Mouse (Mus musculus) embryonic facial prominence, embryonic 12.5 days (tissue): ENCODE data around the gene Pdzrn3. TPM values are rescaled to one million over a fixed set of nuclear protein-coding genes. Genes with fewer than 3 reads are reported as not detected.
A peak's percentile ranks its signal among the peaks of the same experiment; 100 is the strongest.

ENCODE experiments used
- ATAC-seq: fragments of 200-750 bp; cut with Nextera tagmentation; 2 replicates; pipeline ENCODE4 v1.8.0; 2017; ENCODE audit not compliant: insufficient number of reproducible peaks, insufficient read depth, low FRiP score, low TSS enrichment
- H3K27ac ChIP-seq: fragments of 300-500 bp; sonication (generic); 2 replicates; pipeline ENCODE4 v1.5.1; 2016; ENCODE audit warnings: mild to moderate bottlenecking
- H3K27me3 ChIP-seq: fragments of 300-500 bp; sonication (generic); 2 replicates; pipeline ENCODE4 v1.6.1; 2016; ENCODE audit warnings: mild to moderate bottlenecking, moderate library complexity
- H3K36me3 ChIP-seq: fragments of 300-500 bp; sonication (generic); 2 replicates; pipeline ENCODE4 v1.6.1; 2016; ENCODE audit warnings: mild to moderate bottlenecking
- H3K4me1 ChIP-seq: fragments of 300-500 bp; sonication (generic); 2 replicates; pipeline ENCODE4 v1.6.1; 2016
- H3K4me2 ChIP-seq: fragments of 300-500 bp; sonication (generic); replicated peaks from 2 replicates; pipeline ENCODE4 v1.6.1; 2016; ENCODE audit warnings: mild to moderate bottlenecking, moderate library complexity
- H3K4me3 ChIP-seq: fragments of 300-500 bp; sonication (generic); 2 replicates; pipeline ENCODE4 v1.5.1; 2016; ENCODE audit warnings: mild to moderate bottlenecking
- H3K9ac ChIP-seq: fragments of 300-500 bp; sonication (generic); 2 replicates; pipeline ENCODE4 v1.6.1; 2016; ENCODE audit warnings: mild to moderate bottlenecking, moderate library complexity
- H3K9me3 ChIP-seq: fragments of 300-500 bp; sonication (generic); 2 replicates; pipeline ENCODE4 v1.6.1; 2016; ENCODE audit warnings: mild to moderate bottlenecking, moderate library complexity
- WGBS: fragments of 180-500 bp; shearing (Covaris S2); methylation state at CpG from one replicate; pipeline ENCODE4 v1.1.7; 2016; 5-methylcytosine and 5-hydroxymethylcytosine counted together
- polyA plus RNA-seq: library from polyadenylated mRNA; unstranded; fragments of >200 nt; fragmentation: Nextera tagmentation; extraction: Ambion mirVana; gene quantifications from 2 replicates; pipeline ENCODE4 v1.2.1, GENCODE M21; 2016

Pdzrn3 gene
- polyA plus RNA-seq, 1 experiment from 2014 or later = 17.3 TPM

DNA sequence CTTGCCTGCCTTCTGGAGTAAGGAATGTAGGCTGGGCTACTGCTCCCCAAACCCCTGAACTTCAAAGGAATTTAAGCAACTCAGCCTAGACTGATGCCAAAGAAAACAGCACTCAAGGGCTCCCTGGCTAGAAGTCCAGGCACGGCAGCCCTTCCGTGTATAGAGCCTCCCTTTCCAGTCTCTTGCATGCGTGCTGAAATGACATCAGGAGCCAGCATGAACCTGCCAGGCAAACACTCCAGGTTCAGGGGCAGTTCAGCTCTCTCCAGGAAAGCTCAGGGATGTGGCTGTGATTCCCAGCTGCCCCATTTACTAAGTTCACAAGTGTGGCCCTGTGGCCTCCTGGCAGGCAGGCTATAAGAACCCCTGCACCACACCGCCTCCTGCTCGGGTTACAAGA lies 126.5 kb downstream of the Pdzrn3 start:
- Histone ChIP-seq H3K27ac (peak overlapping the region; percentile 72), H3K9me3 (no peaks in the 10 kb centered on the region), H3K4me2 (no peak overlapping the region), H3K4me3 (no peak overlapping the region), H3K27me3 (no peaks in the 10 kb centered on the region), H3K9ac (no peak overlapping the region), H3K36me3 (no peaks in the 10 kb centered on the region), H3K4me1 (peaks cover 42% of the 10 kb centered on the region)
- ATAC-seq = peak; percentile 74
- 20% methylated on average over 5 of the region's 5 CpGs for WGBS

- ATAC-seq = no peak
- no peak overlapping the region for H3K4me2 ChIP-seq
- no peak overlapping the region for H3K9ac ChIP-seq
- no peaks in the 10 kb centered on the region for H3K9me3 ChIP-seq
- H3K27me3 ChIP-seq = no peaks in the 10 kb centered on the region
- no peak overlapping the region for H3K4me3 ChIP-seq
- no peak overlapping the region for H3K27ac ChIP-seq
- H3K36me3 ChIP-seq = no peaks in the 10 kb centered on the region
- H3K4me1 ChIP-seq = peaks cover 8% of the 10 kb centered on the region
- 66% methylated on average over 4 of the region's 4 CpGs for WGBS
Measured at GRCm38 (mm10) chr6:101246137-101246536, 131.6 kb downstream of the Pdzrn3 start.

DNA sequence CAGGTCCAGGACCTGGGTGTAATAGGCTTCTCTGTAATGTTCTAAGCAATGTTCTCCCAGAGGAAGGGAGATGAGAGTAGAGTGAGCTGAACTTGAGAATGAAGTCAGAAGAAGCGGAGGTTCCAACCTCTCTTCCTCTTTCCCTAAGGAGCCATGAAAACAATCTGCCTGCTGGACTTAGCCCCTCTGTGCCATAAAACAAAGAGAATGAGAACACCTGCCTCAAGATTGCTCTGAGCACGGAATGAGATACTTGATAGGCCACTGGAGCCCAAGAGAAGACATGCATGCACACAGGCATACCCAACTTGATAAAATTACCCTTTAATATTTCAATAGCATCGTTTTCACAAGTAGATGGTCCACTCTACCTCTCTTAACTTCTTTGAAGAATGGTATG lies 133.3 kb downstream of the Pdzrn3 start:
- Histone ChIP-seq H3K9me3 (no peaks in the 10 kb centered on the region), H3K27ac (no peak overlapping the region), H3K27me3 (no peaks in the 10 kb centered on the region), H3K36me3 (no peaks in the 10 kb centered on the region), H3K4me1 (no peaks in the 10 kb centered on the region; the same call in 1 of the 2 replicates), H3K4me3 (no peak overlapping the region), H3K4me2 (no peak overlapping the region), H3K9ac (no peak overlapping the region)
- 91% methylated on average over 3 of the region's 3 CpGs for WGBS
- no peak for ATAC-seq

- Histone ChIP-seq H3K27me3 (no peaks in the 10 kb centered on the region), H3K4me3 (no peak overlapping the region), H3K27ac (no peak overlapping the region), H3K4me1 (no peaks in the 10 kb centered on the region; the same call in 1 of the 2 replicates), H3K36me3 (no peaks in the 10 kb centered on the region), H3K4me2 (no peak overlapping the region), H3K9me3 (no peaks in the 10 kb centered on the region), H3K9ac (no peak overlapping the region)
- no peak for ATAC-seq
- WGBS = 86% methylated on average over 7 of the region's 7 CpGs
Measured at GRCm38 (mm10) chr6:101243189-101243815, 134.4 kb downstream of the Pdzrn3 start.

DNA sequence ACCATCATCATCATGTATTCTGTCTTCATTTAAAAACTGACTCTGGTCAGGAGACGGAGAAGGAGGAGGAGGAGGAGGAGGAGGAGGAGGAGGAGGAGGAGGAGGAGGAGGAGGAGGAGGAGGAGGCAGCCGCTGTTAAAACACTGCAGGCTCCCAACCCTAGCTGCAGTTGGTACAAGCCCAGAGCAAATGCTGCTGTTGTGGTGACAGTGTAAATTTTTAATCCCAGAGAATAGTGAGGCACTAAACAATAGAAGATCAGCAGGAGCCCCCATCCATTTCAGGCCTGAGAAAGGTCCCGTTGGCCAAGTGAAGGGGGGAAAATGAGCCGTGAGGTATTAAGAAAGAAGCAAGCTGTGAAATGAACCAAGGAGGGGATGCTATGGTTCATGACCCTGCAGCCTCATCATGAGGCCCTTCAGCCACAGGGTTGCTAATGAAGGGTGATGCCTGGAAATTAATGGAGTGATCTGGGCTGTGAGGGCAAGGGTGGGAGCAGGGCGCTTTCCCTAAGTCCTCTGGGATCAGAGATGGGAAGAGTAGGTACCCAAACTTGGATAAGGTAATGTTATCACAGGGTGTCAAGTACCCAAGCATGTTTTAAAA lies 141.0 kb downstream of the Pdzrn3 start:
- H3K4me1 ChIP-seq = peaks cover 19% of the 10 kb centered on the region
- H3K9ac ChIP-seq = no peak overlapping the region
- H3K9me3 ChIP-seq = no peaks in the 10 kb centered on the region
- H3K27me3 ChIP-seq = no peaks in the 10 kb centered on the region
- no peaks in the 10 kb centered on the region for H3K36me3 ChIP-seq
- no peak for ATAC-seq
- no peak overlapping the region for H3K27ac ChIP-seq
- 44% methylated on average over 5 of the region's 5 CpGs for WGBS
- H3K4me3 ChIP-seq = no peak overlapping the region
- no peak overlapping the region for H3K4me2 ChIP-seq

GRCm38 (mm10) chr6:101236230-101236629 lies 141.5 kb downstream of the Pdzrn3 start:
- WGBS = 68% methylated on average over 7 of the region's 7 CpGs
- Histone ChIP-seq H3K4me2 (no peak overlapping the region), H3K27me3 (no peaks in the 10 kb centered on the region), H3K4me1 (peaks cover 19% of the 10 kb centered on the region), H3K4me3 (no peak overlapping the region), H3K9ac (no peak overlapping the region), H3K36me3 (no peaks in the 10 kb centered on the region), H3K27ac (no peak overlapping the region), H3K9me3 (no peaks in the 10 kb centered on the region)
- ATAC-seq = no peak

GRCm38 (mm10) chr6:101234349-101234748 lies 143.3 kb downstream of the Pdzrn3 start:
- no peak overlapping the region for H3K9ac ChIP-seq
- WGBS = 33% methylated on average over 10 of the region's 10 CpGs
- no peaks in the 10 kb centered on the region for H3K27me3 ChIP-seq
- H3K4me1 ChIP-seq = peaks cover 19% of the 10 kb centered on the region
- H3K27ac ChIP-seq = no peak overlapping the region
- no peak overlapping the region for H3K4me2 ChIP-seq
- no peaks in the 10 kb centered on the region for H3K9me3 ChIP-seq
- H3K36me3 ChIP-seq = no peaks in the 10 kb centered on the region
- ATAC-seq = no peak
- no peak overlapping the region for H3K4me3 ChIP-seq

DNA sequence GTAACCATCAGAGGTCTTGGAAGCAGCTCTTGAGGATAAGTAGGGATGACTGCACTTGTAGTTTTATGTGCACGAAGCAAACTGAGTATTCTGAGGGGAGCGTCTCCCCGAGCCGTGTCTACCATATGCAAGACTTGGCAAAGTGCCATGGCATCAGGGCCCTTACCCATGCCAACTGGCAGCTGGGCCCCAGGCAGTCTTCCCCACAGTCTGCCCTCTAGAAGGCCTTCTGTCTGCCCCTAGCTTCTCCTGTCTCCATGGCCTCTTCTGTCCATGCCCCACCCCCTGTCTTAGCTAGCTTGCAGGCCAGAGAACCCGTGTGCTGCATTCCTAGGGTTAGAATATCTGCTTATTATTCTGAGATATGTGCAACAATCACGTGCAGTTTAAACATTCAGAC lies 144.0 kb downstream of the Pdzrn3 start:
- H3K4me1 ChIP-seq = peaks cover 24% of the 10 kb centered on the region
- no peak overlapping the region for H3K9ac ChIP-seq
- H3K27me3 ChIP-seq = no peaks in the 10 kb centered on the region
- no peaks in the 10 kb centered on the region for H3K36me3 ChIP-seq
- 52% methylated on average over 6 of the region's 6 CpGs for WGBS
- no peak overlapping the region for H3K27ac ChIP-seq
- H3K4me3 ChIP-seq = no peak overlapping the region
- H3K4me2 ChIP-seq = no peak overlapping the region
- peak; percentile 56 for ATAC-seq
- H3K9me3 ChIP-seq = no peaks in the 10 kb centered on the region

DNA sequence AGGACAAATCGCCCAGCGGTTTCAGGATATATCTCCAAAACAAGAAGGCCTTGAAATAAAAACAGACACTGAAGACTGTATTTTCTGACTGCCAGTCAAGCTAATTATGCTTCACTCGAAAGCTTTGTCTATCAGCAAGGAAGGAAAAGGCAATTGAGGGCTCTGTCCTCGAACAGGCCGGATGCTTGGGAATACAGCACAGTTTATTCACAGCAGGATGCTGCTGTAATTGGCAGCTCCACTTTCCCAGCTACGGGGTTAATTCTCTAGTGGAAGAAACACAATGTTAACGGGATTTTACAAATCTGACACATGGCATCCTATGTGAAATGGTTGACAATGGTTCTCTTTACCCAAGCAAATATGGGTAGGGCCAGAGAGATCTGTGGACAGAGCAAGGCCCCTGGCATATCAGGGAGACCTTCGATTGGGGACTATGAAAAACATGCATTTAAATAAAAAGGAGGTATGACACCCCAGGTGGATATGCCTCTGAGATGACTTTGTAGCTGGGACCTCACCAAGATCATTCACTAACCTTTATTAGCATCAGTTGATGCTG lies 150.3 kb downstream of the Pdzrn3 start:
- Histone ChIP-seq H3K9ac (no peak overlapping the region), H3K9me3 (no peaks in the 10 kb centered on the region), H3K4me3 (no peak overlapping the region), H3K4me1 (peaks cover 9% of the 10 kb centered on the region; the same call in 1 of the 2 replicates), H3K27me3 (no peaks in the 10 kb centered on the region), H3K27ac (no peak overlapping the region), H3K4me2 (no peak overlapping the region), H3K36me3 (no peaks in the 10 kb centered on the region)
- no peak for ATAC-seq
- 35% methylated on average over 8 of the region's 8 CpGs for WGBS

DNA sequence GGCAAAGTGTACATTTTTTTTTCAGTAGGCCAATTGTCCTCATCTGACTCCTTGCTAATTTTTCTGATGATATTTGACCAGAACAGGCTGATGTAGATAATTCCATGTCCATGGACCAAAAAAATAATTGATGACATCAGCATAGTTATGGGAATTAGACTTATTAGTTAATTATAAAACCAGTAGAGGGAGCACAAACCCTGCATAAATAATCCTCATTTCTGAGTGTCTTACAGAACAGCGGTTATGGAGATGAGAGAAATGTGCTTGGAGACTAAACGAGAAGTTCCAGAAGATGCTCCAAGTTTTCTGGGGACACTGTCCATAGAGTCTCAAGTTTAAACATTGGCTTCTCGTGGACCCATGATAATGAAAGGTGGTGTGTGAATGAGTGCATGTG lies 157.4 kb downstream of the Pdzrn3 start:
- no peak overlapping the region for H3K4me3 ChIP-seq
- no peaks in the 10 kb centered on the region for H3K27me3 ChIP-seq
- no peaks in the 10 kb centered on the region for H3K9me3 ChIP-seq
- peaks cover 3% of the 10 kb centered on the region; the same call in 1 of the 2 replicates for H3K4me1 ChIP-seq
- no peak for ATAC-seq
- H3K36me3 ChIP-seq = no peaks in the 10 kb centered on the region
- 79% methylated on average over 3 of the region's 3 CpGs for WGBS
- H3K9ac ChIP-seq = no peak overlapping the region
- H3K27ac ChIP-seq = no peak overlapping the region
- H3K4me2 ChIP-seq = no peak overlapping the region

- Histone ChIP-seq H3K9me3 (no peaks in the 10 kb centered on the region), H3K4me3 (no peak overlapping the region), H3K4me2 (no peak overlapping the region), H3K27me3 (no peaks in the 10 kb centered on the region), H3K27ac (no peak overlapping the region), H3K9ac (no peak overlapping the region), H3K36me3 (no peaks in the 10 kb centered on the region), H3K4me1 (peaks cover 3% of the 10 kb centered on the region; the same call in 1 of the 2 replicates)
- WGBS = 84% methylated on average over 3 of the region's 3 CpGs
- no peak for ATAC-seq
Measured at GRCm38 (mm10) chr6:101219004-101219403, 158.7 kb downstream of the Pdzrn3 start.

DNA sequence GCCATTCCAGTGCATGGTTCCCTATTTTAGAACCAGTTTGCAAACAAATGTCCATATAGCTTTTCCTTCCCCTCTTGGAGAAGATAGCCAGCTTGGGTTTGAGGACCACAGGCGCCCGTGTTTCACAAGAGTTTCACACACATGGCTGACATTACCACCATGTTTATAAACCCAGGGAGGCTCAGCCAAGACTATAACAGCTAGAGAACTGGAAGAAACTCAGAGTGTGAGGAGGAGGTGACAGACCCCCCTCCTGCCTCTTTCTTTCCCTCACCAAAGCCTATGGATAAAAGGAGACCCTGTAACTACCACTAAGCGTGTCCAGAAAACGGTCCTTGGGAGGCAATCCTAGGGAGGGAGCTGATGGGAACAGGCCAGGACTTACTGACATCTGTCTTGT lies 159.5 kb downstream of the Pdzrn3 start:
- 58% methylated on average over 4 of the region's 4 CpGs for WGBS
- no peak for ATAC-seq
- no peaks in the 10 kb centered on the region for H3K27me3 ChIP-seq

More for the DNA sequence above, 159.5 kb downstream of the Pdzrn3 start:
- no peak overlapping the region for H3K4me2 ChIP-seq
- H3K27ac ChIP-seq = no peak overlapping the region
- peaks cover 3% of the 10 kb centered on the region; the same call in 1 of the 2 replicates for H3K4me1 ChIP-seq
- H3K9me3 ChIP-seq = no peaks in the 10 kb centered on the region
- no peak overlapping the region for H3K9ac ChIP-seq
- no peaks in the 10 kb centered on the region for H3K36me3 ChIP-seq
- no peak overlapping the region for H3K4me3 ChIP-seq
